Mouse (Mus musculus): ENCODE measurements around the gene Pi4kb. TPM values are rescaled to one million over a fixed set of nuclear protein-coding genes. Genes with fewer than 3 reads are reported as not detected.

Pi4kb gene
- polyA plus RNA-seq, 1 experiment from 2014 or later = 20.7 TPM

- no peaks in the 10 kb centered on the region for H3K9me3 ChIP-seq (replicated peaks; ENCODE audit: low read length)
- DNase-seq (ENCODE audit: low spot score) (no peak), ATAC-seq (replicated peaks; ENCODE audit: low FRiP score, low read depth) (no peak)
- H3K4me1 ChIP-seq (replicated peaks; ENCODE audit: insufficient read depth, low read length) = 0 out of 2 replicates have a peak, but pooled peaks cover under 1% of the 10 kb centered on the region
- H3K4me2 ChIP-seq (ENCODE audit: low read length) = no peak overlapping the region
- H3K4me3 ChIP-seq (replicated peaks; ENCODE audit: low read depth, low read length) = no peak overlapping the region
- WGBS = 87% methylated on average over 11 of the region's 11 CpGs
- no peak overlapping the region for H3K27ac ChIP-seq
- no peaks in the 10 kb centered on the region for H3K36me3 ChIP-seq (ENCODE audit: insufficient read depth, low read length)
- no peak overlapping the region for H3K9ac ChIP-seq (ENCODE audit: low read depth, low read length)
- no peaks in the 10 kb centered on the region for H3K27me3 ChIP-seq (ENCODE audit: insufficient read depth, low read length)
- no peak for TF ChIP-seq CTCF (IDR thresholded peaks at IDR 0.05; ENCODE audit: low read depth)
Measured at GRCm38 (mm10) chr3:95046462-95047057, 72.0 kb downstream of the Pi4kb start.

GRCm38 (mm10) chr3:95047914-95048313 is 73.4 kb downstream of the Pi4kb start:
- 57% methylated on average over 3 of the region's 3 CpGs for WGBS
- Histone ChIP-seq H3K36me3 (ENCODE audit: insufficient read depth, low read length) (no peaks in the 10 kb centered on the region), H3K4me2 (ENCODE audit: low read length) (no peak overlapping the region), H3K9ac (ENCODE audit: low read depth, low read length) (no peak overlapping the region), H3K27ac (no peak overlapping the region), H3K27me3 (ENCODE audit: insufficient read depth, low read length) (no peaks in the 10 kb centered on the region), H3K9me3 (replicated peaks; ENCODE audit: low read length) (no peaks in the 10 kb centered on the region), H3K4me1 (replicated peaks; ENCODE audit: insufficient read depth, low read length) (no peaks in the 10 kb centered on the region), H3K4me3 (replicated peaks; ENCODE audit: low read depth, low read length) (no peak overlapping the region)
- no peak for TF ChIP-seq CTCF (IDR thresholded peaks at IDR 0.05; ENCODE audit: low read depth)
- ATAC-seq (replicated peaks; ENCODE audit: low FRiP score, low read depth) = no peak
- DNase-seq (ENCODE audit: low spot score) = no peak

- Histone ChIP-seq H3K9me3 (replicated peaks; ENCODE audit: low read length) (no peaks in the 10 kb centered on the region), H3K36me3 (ENCODE audit: insufficient read depth, low read length) (no peaks in the 10 kb centered on the region), H3K27ac (no peak overlapping the region), H3K4me1 (replicated peaks; ENCODE audit: insufficient read depth, low read length) (no peaks in the 10 kb centered on the region), H3K4me2 (ENCODE audit: low read length) (no peak overlapping the region), H3K27me3 (ENCODE audit: insufficient read depth, low read length) (no peaks in the 10 kb centered on the region), H3K4me3 (replicated peaks; ENCODE audit: low read depth, low read length) (no peak overlapping the region), H3K9ac (ENCODE audit: low read depth, low read length) (no peak overlapping the region)
- no peak for ATAC-seq (replicated peaks; ENCODE audit: low FRiP score, low read depth)
- 50% methylated on average over 1 of the region's 1 CpGs for WGBS
- peak; percentile 82 for TF ChIP-seq CTCF (IDR thresholded peaks at IDR 0.05; ENCODE audit: low read depth)
- DNase-seq (ENCODE audit: low spot score) = peak; percentile 79
Measured at GRCm38 (mm10) chr3:95052959-95053358, 78.4 kb downstream of the Pi4kb start.

- H3K4me2 ChIP-seq (ENCODE audit: low read length) = no peak overlapping the region
- H3K4me3 ChIP-seq (replicated peaks; ENCODE audit: low read depth, low read length) = no peak overlapping the region
- 0 out of 2 replicates have a peak, but pooled peaks cover 2% of the 10 kb centered on the region for H3K36me3 ChIP-seq (ENCODE audit: insufficient read depth, low read length)
- DNase-seq (ENCODE audit: low spot score) (peak; percentile 88), ATAC-seq (replicated peaks; ENCODE audit: low FRiP score, low read depth) (peak; percentile 59; the same call in 1 of the 2 replicates)
- no peak overlapping the region for H3K27ac ChIP-seq
- 50% methylated on average over 3 of the region's 3 CpGs for WGBS
- no peak overlapping the region for H3K9ac ChIP-seq (ENCODE audit: low read depth, low read length)
- no peaks in the 10 kb centered on the region for H3K27me3 ChIP-seq (ENCODE audit: insufficient read depth, low read length)
- no peaks in the 10 kb centered on the region for H3K4me1 ChIP-seq (replicated peaks; ENCODE audit: insufficient read depth, low read length)
- H3K9me3 ChIP-seq (replicated peaks; ENCODE audit: low read length) = no peaks in the 10 kb centered on the region
- peak; percentile 80 for TF ChIP-seq CTCF (IDR thresholded peaks at IDR 0.05; ENCODE audit: low read depth)
Measured at GRCm38 (mm10) chr3:95053701-95054100, 79.2 kb downstream of the Pi4kb start.

- peak; percentile 16 for DNase-seq (ENCODE audit: low spot score)
- no peak for ATAC-seq (replicated peaks; ENCODE audit: low FRiP score, low read depth)
- 44% methylated on average over 10 of the region's 10 CpGs for WGBS
Measured at GRCm38 (mm10) chr3:95054481-95055260, 80.1 kb downstream of the Pi4kb start.

GRCm38 (mm10) chr3:95056275-95056674 is 81.7 kb downstream of the Pi4kb start:
- whole genome bisulfite sequencing = 79% methylated on average over 7 of the region's 7 CpGs
- Histone ChIP-seq H3K27me3 (ENCODE audit: insufficient read depth, low read length) (no peaks in the 10 kb centered on the region), H3K36me3 (ENCODE audit: insufficient read depth, low read length) (peaks cover 16% of the 10 kb centered on the region; the same call in 1 of the 2 replicates), H3K4me2 (ENCODE audit: low read length) (no peak overlapping the region), H3K4me1 (replicated peaks; ENCODE audit: insufficient read depth, low read length) (no peaks in the 10 kb centered on the region), H3K27ac (no peak overlapping the region), H3K9ac (ENCODE audit: low read depth, low read length) (no peak overlapping the region), H3K4me3 (replicated peaks; ENCODE audit: low read depth, low read length) (no peak overlapping the region), H3K9me3 (replicated peaks; ENCODE audit: low read length) (no peaks in the 10 kb centered on the region)
- ATAC-seq (replicated peaks; ENCODE audit: low FRiP score, low read depth) (no peak), DNase-seq (ENCODE audit: low spot score) (no peak)
- TF ChIP-seq CTCF (IDR thresholded peaks at IDR 0.05; ENCODE audit: low read depth) = no peak

More at GRCm38 (mm10) chr3:95054481-95055260, 80.1 kb downstream of the Pi4kb start:
- H3K4me1 ChIP-seq (replicated peaks; ENCODE audit: insufficient read depth, low read length) = no peaks in the 10 kb centered on the region
- TF ChIP-seq CTCF (IDR thresholded peaks at IDR 0.05; ENCODE audit: low read depth) = no peak
- H3K9ac ChIP-seq (ENCODE audit: low read depth, low read length) = no peak overlapping the region
- H3K36me3 ChIP-seq (ENCODE audit: insufficient read depth, low read length) = peaks cover 2% of the 10 kb centered on the region; the same call in 1 of the 2 replicates
- H3K4me3 ChIP-seq (replicated peaks; ENCODE audit: low read depth, low read length) = no peak overlapping the region
- no peaks in the 10 kb centered on the region for H3K9me3 ChIP-seq (replicated peaks; ENCODE audit: low read length)
- H3K27ac ChIP-seq = peak overlapping the region; percentile 50; the same call in 1 of the 2 replicates
- no peak overlapping the region for H3K4me2 ChIP-seq (ENCODE audit: low read length)
- no peaks in the 10 kb centered on the region for H3K27me3 ChIP-seq (ENCODE audit: insufficient read depth, low read length)

Small RNA genes lying within 50 kb of the gene (microRNA-seq; reads per million reads assigned to microRNA genes)
- not detected for gene Mir7013

Other genes starting within 250 kb of the Pi4kb start
- 15.7 and 16.4 TPM in 2 replicates for gene Cgn, start 188.2 kb upstream of the Pi4kb start, polyA plus RNA-seq (2015; fragmentation: Nextera tagmentation; extraction: Ambion mirVana)
- gene Pogz, start 137.2 kb upstream of the Pi4kb start, polyA plus RNA-seq (2015; fragmentation: Nextera tagmentation; extraction: Ambion mirVana) = 14.1 and 14.6 TPM in 2 replicates
- 317 and 329 TPM in 2 replicates for gene Psmb4, start 87.8 kb upstream of the Pi4kb start, polyA plus RNA-seq (2015; fragmentation: Nextera tagmentation; extraction: Ambion mirVana)
- 131 and 168 TPM in 2 replicates for gene Selenbp1, start 41.7 kb upstream of the Pi4kb start, polyA plus RNA-seq (2015; fragmentation: Nextera tagmentation; extraction: Ambion mirVana)
- gene Rfx5, start 20.7 kb upstream of the Pi4kb start, polyA plus RNA-seq (2015; fragmentation: Nextera tagmentation; extraction: Ambion mirVana) = 5.9 and 6.8 TPM in 2 replicates
- gene Zfp687, start 40.7 kb downstream of the Pi4kb start, polyA plus RNA-seq (2015; fragmentation: Nextera tagmentation; extraction: Ambion mirVana) = 19.7 and 20.0 TPM in 2 replicates
- 214 and 231 TPM in 2 replicates for gene Psmd4, start 67.9 kb downstream of the Pi4kb start, polyA plus RNA-seq (2015; fragmentation: Nextera tagmentation; extraction: Ambion mirVana)
- gene Pip5k1a, start 132.2 kb downstream of the Pi4kb start, polyA plus RNA-seq (2015; fragmentation: Nextera tagmentation; extraction: Ambion mirVana) = 17.8 and 19.8 TPM in 2 replicates
- gene Vps72, start 136.3 kb downstream of the Pi4kb start, polyA plus RNA-seq (2015; fragmentation: Nextera tagmentation; extraction: Ambion mirVana) = 116 and 120 TPM in 2 replicates
- gene Tmod4, start 149.7 kb downstream of the Pi4kb start, polyA plus RNA-seq (2015; fragmentation: Nextera tagmentation; extraction: Ambion mirVana) = 0.69 and 0.83 TPM in 2 replicates
- gene Scnm1, start 159.3 kb downstream of the Pi4kb start, polyA plus RNA-seq (2015; fragmentation: Nextera tagmentation; extraction: Ambion mirVana) = 63.0 and 63.5 TPM in 2 replicates
- 14.4 and 15.2 TPM in 2 replicates for gene Lysmd1, start 159.4 kb downstream of the Pi4kb start, polyA plus RNA-seq (2015; fragmentation: Nextera tagmentation; extraction: Ambion mirVana)
- 2.8 and 3.6 TPM in 2 replicates for gene Tnfaip8l2, start 167.6 kb downstream of the Pi4kb start, polyA plus RNA-seq (2015; fragmentation: Nextera tagmentation; extraction: Ambion mirVana)
- 1.8 and 2.9 TPM in 2 replicates for gene Sema6c, start 185.7 kb downstream of the Pi4kb start, polyA plus RNA-seq (2015; fragmentation: Nextera tagmentation; extraction: Ambion mirVana)
- gene Gabpb2, start 243.2 kb downstream of the Pi4kb start, polyA plus RNA-seq (2015; fragmentation: Nextera tagmentation; extraction: Ambion mirVana) = 4.5 and 5.4 TPM in 2 replicates

Measured in kidney, postnatal 0 days (tissue).